Mouse (Mus musculus): ENCODE results near the gene Madd. TPM values are rescaled to one million over a fixed set of nuclear protein-coding genes. Genes with fewer than 3 reads are reported as not detected.

Madd gene
- 20.5 and 44.4 TPM in 2 replicates for polyA plus RNA-seq (2011; ENCODE audit: insufficient read depth, insufficient read length, low replicate concordance, missing spikeins)

DNA sequence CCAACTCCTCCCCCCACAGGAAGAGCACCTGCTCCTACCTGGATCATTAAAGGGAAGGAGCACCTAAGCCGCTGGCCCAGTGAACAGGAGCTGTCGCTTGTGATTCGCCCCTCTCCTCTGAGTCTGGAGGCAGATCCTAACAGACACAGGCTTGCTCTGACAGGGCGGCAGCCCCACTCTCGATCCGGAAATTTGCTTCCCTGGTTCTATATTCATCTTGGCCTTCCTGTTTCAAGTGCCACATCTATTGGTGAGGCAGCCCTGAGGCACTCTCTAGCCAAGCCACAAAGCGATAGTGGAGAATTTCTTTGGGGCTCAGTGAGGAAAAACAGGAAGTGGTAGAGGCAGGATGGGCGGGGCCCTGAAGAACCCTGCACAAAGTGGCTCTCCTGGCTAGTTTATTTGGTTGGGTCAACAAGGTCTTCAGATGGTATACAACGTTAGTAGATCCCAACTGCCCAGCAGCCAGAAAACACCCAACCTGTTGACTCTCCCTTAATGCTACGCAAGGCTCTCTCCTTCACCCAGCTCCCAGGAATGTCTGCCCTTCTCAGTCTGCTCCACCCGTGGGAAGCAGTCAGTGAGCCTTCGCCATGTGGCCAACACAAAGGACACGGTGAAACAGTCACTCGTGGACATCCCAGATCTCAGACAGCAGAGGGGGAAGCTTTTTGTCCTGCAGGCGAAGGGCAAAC lies at the start of gene Madd:
Gene Madd, minus strand, starts transcription at position 127 of the 695 bp plus-strand sequence.
- Histone ChIP-seq H3K4me1 (ENCODE audit: control insufficient read depth, insufficient read depth, low read length) (peaks cover 5% of the 10 kb centered on the region; the same call in 1 of the 2 replicates), H3K4me3 (replicated peaks; ENCODE audit: control insufficient read depth, low read depth, low read length) (peak within 1 kb of the TSS; percentile 78), H3K27ac (ENCODE audit: control insufficient read depth, insufficient read depth, low read depth, low read length, poor library complexity) (peak within 1 kb of the TSS; percentile 90)
- 19% methylated on average over 15 of the region's 15 CpGs for WGBS
- TF ChIP-seq POLR2A (IDR thresholded peaks at IDR 0.05; ENCODE audit: borderline replicate concordance, control insufficient read depth, low read depth, low read length): 0 out of 2 replicates have a peak, but pooled peaks have one; percentile 30
- no peak for TF ChIP-seq CTCF (IDR thresholded peaks at IDR 0.05; ENCODE audit: control insufficient read depth, insufficient read depth, low read length)

DNA sequence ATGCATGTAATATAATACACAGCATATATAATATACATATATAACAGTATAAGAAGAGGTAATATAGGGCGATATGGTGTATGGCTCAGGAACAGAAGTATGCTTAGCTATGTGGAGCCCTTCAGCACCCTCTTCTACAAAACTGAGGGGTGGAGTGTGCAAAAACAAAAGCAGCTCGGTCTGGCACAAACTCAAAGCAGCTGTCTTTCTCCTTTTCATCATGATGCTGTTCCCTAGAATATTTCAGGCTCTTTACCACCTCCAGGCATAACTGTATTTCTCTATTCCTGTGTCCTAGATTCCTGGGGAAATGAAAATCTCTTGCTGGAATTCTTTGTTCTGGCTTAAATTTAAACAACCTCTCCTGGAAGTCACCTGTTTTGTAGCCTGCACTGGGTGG lies 46.1 kb upstream of the Madd start:
- Histone ChIP-seq H3K4me1 (ENCODE audit: control insufficient read depth, insufficient read depth, low read length) (no peaks in the 10 kb centered on the region), H3K4me3 (replicated peaks; ENCODE audit: control insufficient read depth, low read depth, low read length) (no peak overlapping the region), H3K27ac (ENCODE audit: control insufficient read depth, insufficient read depth, low read depth, low read length, poor library complexity) (no peak overlapping the region)
- TF ChIP-seq CTCF (IDR thresholded peaks at IDR 0.05; ENCODE audit: control insufficient read depth, insufficient read depth, low read length) (no peak), POLR2A (IDR thresholded peaks at IDR 0.05; ENCODE audit: borderline replicate concordance, control insufficient read depth, low read depth, low read length) (no peak)
- WGBS: 87% methylated on average over 2 of the region's 2 CpGs

DNA sequence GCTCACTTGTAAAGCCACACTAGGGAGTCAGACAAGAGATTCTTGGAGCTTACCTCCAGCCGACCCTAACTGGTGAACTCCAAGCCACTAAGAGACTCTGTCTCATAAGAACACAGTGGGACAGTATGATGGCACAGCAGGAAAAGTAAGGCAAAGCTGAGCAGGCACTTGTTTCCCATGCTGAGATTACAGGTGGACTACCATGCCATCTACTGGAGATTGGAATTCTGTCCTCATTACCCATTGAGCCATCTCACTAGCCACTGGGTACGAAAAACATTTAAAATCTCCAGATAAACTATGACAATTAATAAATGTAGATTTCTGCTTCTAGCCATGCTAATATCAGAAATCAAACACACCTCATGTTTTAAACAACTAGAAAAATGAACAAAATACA lies 40.0 kb upstream of the Madd start:
- no peak for TF ChIP-seq CTCF (IDR thresholded peaks at IDR 0.05; ENCODE audit: control insufficient read depth, insufficient read depth, low read length)
- no peak for TF ChIP-seq POLR2A (IDR thresholded peaks at IDR 0.05; ENCODE audit: borderline replicate concordance, control insufficient read depth, low read depth, low read length)
- Histone ChIP-seq H3K4me3 (replicated peaks; ENCODE audit: control insufficient read depth, low read depth, low read length) (no peak overlapping the region), H3K27ac (ENCODE audit: control insufficient read depth, insufficient read depth, low read depth, low read length, poor library complexity) (no peak overlapping the region), H3K4me1 (ENCODE audit: control insufficient read depth, insufficient read depth, low read length) (no peaks in the 10 kb centered on the region)
- 85% methylated on average over 2 of the region's 2 CpGs for WGBS

DNA sequence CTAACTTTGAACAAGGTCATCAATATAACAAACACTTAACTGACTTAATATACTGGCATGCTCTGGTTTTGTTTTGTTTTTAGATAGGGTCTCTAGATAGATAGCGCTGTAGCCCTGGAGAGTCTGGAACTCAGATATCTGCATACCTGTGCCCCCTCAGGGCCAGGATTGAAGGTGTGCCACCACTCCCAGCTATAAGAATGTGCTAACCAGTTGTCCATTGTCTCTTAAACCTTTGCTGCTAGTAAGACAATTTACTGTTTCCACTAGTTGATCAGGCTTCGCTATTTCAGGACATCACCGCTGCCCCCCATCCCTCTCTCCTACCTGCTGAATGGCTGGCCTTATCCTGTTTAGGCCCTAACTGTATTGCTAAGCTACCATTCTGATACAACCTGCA lies 36.9 kb upstream of the Madd start:
- no peak overlapping the region for H3K27ac ChIP-seq (ENCODE audit: control insufficient read depth, insufficient read depth, low read depth, low read length, poor library complexity)
- WGBS: 94% methylated on average over 3 of the region's 3 CpGs
- H3K4me3 ChIP-seq (replicated peaks; ENCODE audit: control insufficient read depth, low read depth, low read length): no peak overlapping the region
- TF ChIP-seq CTCF (IDR thresholded peaks at IDR 0.05; ENCODE audit: control insufficient read depth, insufficient read depth, low read length): no peak
- TF ChIP-seq POLR2A (IDR thresholded peaks at IDR 0.05; ENCODE audit: borderline replicate concordance, control insufficient read depth, low read depth, low read length): no peak
- no peaks in the 10 kb centered on the region for H3K4me1 ChIP-seq (ENCODE audit: control insufficient read depth, insufficient read depth, low read length)

DNA sequence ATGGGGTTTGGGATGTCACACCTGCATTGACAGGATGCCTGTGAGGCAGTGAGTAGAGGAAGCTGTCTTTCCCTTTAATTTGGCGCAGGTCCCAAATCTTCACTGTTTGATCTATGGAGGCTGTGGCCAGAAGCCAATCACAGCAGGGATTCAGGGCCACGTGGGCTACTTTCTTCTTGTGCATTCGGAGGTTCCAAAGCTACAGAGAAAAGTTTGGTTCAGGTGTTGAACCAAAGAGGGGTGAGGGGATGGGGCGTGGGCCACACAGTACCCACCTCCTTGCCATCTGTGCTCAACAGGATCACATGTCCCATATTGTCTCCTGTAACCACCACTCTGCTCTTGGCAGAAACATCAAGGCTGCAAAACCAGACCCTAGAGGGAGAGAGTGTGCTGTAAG lies 33.4 kb upstream of the Madd start:
- Histone ChIP-seq H3K4me3 (replicated peaks; ENCODE audit: control insufficient read depth, low read depth, low read length) (no peak overlapping the region), H3K27ac (ENCODE audit: control insufficient read depth, insufficient read depth, low read depth, low read length, poor library complexity) (no peak overlapping the region), H3K4me1 (ENCODE audit: control insufficient read depth, insufficient read depth, low read length) (no peaks in the 10 kb centered on the region)
- TF ChIP-seq CTCF (IDR thresholded peaks at IDR 0.05; ENCODE audit: control insufficient read depth, insufficient read depth, low read length) (no peak), POLR2A (IDR thresholded peaks at IDR 0.05; ENCODE audit: borderline replicate concordance, control insufficient read depth, low read depth, low read length) (no peak)
- 86% methylated on average over 4 of the region's 4 CpGs for WGBS

DNA sequence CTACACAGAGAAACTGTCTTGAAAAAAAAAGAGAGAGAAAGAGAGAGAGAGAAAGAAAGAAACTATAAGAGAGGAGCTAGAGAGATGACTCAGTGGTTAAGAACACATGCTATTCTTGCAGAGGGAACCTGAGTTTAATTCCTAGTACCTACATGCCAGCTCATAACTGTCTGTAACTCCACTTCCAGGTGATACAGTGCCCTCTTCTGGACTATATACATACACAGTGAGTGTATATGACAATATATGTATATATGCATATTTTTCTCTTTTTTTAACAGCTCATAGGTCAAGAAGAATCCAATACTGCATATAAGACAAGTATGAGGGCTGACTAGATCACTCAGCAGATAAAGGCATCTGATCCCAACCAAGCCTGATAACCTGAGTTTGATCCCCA lies 29.7 kb upstream of the Madd start:
- TF ChIP-seq CTCF (IDR thresholded peaks at IDR 0.05; ENCODE audit: control insufficient read depth, insufficient read depth, low read length): no peak
- no peak for TF ChIP-seq POLR2A (IDR thresholded peaks at IDR 0.05; ENCODE audit: borderline replicate concordance, control insufficient read depth, low read depth, low read length)
- Histone ChIP-seq H3K4me1 (ENCODE audit: control insufficient read depth, insufficient read depth, low read length) (no peaks in the 10 kb centered on the region), H3K27ac (ENCODE audit: control insufficient read depth, insufficient read depth, low read depth, low read length, poor library complexity) (no peak overlapping the region), H3K4me3 (replicated peaks; ENCODE audit: control insufficient read depth, low read depth, low read length) (no peak overlapping the region)

DNA sequence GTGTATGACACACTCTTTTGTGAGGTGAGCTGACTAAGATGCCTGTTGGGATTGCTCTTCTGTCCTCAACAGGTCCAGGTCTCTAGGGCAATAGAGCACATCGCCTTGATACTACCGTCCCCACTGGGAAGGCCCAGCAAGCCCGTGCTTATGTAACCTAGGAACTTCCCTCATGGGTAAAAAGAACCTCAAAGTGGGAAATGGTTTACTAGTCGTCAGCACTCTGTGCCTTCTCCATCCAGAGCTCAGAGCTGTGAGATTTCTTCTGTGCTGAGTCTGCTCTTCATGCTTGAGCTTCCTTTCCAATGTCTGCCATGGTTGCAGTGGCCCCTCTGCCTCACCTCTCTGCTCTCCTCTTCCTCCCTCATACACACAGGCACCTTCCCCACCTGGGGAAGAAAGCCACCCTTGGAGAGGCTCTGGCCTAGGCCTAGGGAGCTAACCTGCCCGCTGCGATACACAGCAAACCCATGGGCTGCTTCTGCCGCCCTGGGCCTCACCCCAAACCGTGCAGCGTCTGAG lies 22.7 kb upstream of the Madd start:
- H3K4me1 ChIP-seq (ENCODE audit: control insufficient read depth, insufficient read depth, low read length): peaks cover 4% of the 10 kb centered on the region; the same call in 1 of the 2 replicates
- 44% methylated on average over 9 of the region's 9 CpGs for WGBS
- no peak for TF ChIP-seq CTCF (IDR thresholded peaks at IDR 0.05; ENCODE audit: control insufficient read depth, insufficient read depth, low read length)
- peak overlapping the region; percentile 77 for H3K27ac ChIP-seq (ENCODE audit: control insufficient read depth, insufficient read depth, low read depth, low read length, poor library complexity)
- no peak overlapping the region for H3K4me3 ChIP-seq (replicated peaks; ENCODE audit: control insufficient read depth, low read depth, low read length)

DNA sequence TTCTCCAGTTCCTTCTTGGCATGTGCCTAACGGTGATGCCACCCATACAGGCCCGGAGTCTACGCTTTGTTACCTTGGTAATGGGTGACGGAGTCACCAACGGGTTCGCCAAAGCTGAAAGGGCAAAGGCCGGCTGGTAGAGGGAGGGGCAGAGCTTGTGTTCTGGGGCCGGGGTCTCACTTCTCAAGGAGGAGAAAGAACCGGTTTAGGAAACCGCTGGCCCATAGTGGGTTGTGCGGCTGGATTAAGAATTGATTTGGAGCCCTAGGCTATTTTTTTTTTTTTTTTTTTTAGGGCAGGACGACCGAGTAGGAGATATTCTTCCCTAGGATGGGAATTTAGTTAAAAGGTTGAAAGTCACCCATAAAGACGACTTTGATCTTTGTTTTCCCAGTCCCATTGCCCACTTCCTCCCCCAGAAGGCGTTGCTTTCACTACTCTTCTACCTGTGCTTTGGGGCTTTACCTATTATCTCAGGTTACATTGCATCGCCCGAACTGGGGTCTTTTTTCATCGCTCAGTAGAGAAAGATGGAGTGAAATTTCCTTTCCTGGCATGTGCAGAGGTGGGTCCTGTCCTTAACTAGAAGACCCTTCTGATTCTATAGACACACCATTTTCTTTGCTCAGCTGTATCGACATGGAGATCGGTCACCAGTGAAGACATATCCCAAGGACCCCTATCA lies 19.5 kb upstream of the Madd start:
- Histone ChIP-seq H3K4me1 (ENCODE audit: control insufficient read depth, insufficient read depth, low read length) (peaks cover 4% of the 10 kb centered on the region; the same call in 1 of the 2 replicates), H3K27ac (ENCODE audit: control insufficient read depth, insufficient read depth, low read depth, low read length, poor library complexity) (peak overlapping the region; percentile 30; the same call in 1 of the 2 replicates), H3K4me3 (replicated peaks; ENCODE audit: control insufficient read depth, low read depth, low read length) (peak overlapping the region; percentile 95)
- TF ChIP-seq CTCF (IDR thresholded peaks at IDR 0.05; ENCODE audit: control insufficient read depth, insufficient read depth, low read length): no peak
- TF ChIP-seq POLR2A (IDR thresholded peaks at IDR 0.05; ENCODE audit: borderline replicate concordance, control insufficient read depth, low read depth, low read length): no peak
- 15% methylated on average over 20 of the region's 20 CpGs for WGBS

Measured in bone marrow, adult 2 months (tissue).